Mouse (Mus musculus): Measurements from ENCODE around the gene Agrp.

The Agrp gene

DNA sequence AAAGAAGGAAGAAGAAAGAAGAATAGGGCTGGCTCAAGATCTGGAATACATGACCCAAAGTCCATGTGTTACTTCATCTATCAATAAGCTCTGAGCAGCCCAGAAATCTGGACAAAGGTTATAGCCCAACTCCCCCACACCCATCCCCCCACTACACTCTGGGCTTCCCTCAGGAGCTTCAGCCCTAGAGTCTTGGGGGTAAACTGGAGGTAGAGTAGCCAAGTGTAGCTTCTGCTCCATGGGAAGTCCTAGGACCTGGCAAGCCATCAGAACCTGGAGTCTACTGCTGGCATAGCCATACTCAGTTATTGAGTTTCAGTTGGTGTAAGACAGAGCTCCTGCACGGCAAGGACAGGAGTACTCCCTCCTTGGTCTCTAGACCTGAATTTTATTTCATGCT is 87.7 kb downstream of the Agrp start:
- no peak for DNase-seq (ENCODE audit: low read depth, low spot score)

DNA sequence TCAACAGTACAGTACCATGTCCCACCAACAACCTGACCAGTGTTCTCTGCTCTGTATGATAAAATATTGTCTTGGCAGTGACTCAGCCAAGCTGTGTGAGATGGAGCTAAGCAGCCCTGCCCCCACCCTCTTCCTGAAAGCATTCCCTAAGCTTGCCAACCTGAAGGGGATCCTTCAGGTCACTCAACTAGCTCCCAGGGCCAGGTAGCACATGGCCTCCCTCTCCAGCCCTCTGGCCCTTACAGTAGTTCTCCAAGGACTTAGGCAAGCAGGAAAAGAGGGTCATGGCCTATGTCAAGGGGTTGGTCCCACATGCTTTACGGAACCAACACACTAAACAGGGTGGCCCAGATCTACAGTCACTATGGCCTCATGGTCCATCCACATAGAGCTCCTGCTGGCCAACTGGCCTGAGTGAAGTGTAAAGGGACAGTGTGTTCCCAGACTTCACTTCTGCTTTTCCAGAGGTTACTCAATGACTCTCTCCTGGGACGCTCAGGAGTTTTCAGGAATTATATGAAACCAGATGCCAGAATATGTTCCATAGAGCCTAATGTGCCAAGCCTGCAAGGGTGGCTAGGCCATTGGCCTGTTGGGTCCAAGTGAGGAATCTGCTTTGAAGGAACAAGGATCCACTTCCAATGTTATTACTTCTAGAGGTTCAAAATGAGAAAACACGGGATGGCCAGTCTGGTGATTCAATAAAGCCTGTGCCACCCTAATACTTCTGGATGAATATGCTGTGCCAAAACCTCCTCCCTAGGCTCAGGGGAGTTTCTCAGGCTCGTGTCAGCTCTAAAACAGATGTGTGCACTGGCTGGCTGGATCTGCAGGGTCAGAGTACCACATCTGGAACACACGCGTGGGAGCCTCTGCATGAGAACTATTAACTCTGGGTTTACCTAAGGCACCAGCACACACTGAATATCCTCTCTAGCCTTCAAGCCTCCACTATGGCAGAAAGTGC is 90.5 kb downstream of the Agrp start:
- no peak for DNase-seq (ENCODE audit: low read depth, low spot score)

DNA sequence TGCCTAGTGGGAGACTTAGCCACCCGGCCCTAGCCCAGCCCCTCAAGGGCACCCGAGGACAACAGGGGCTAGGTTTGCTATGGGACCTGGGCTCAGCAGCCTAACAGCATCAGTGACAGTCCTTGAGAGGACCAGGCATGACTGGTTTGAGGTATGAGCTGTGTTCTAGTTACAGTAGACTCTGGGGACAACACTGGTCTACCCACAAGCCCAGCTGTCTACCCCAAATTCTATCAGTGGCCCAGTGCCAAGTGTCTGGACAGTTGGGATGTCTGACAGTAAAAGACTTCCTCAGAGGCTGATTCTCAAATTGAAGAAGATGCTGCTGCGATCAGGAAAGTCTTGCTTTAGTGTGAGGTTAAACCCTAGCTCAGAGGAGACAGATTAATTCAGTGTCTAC is 91.9 kb downstream of the Agrp start:
- DNase-seq (ENCODE audit: low read depth, low spot score): no peak

DNA sequence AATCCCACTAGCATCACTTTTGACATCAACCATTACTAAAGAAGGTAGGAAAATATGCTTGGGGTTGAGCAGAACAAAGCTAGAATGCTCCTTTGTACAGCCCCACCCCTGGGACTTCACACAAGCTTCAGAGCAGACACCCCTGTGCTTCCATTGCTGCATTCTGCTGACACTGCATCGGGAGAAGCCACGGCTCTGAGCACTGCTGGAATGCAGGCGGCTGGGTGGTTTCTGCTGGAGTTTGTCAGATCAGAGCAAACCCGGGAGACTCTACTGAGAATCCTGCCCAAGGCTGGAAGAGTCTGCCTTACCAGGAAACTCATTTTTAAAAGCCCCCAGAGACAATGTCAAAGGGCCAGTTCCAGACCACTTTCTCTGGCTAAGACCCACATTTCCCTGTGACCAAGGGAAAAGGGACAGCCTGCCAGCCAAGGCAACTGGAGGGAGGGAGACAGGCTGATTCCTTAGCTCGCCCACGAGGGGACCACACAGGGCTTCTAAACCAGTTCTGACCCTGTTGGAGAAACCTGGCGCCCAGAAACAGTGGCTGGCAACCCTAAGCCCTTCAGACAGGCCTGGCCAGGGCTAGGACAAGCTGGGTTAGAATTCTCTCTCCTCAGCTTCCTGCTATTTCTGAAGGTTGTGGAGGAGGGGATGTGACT is 92.5 kb downstream of the Agrp start:
- DNase-seq (ENCODE audit: low read depth, low spot score): no peak

DNA sequence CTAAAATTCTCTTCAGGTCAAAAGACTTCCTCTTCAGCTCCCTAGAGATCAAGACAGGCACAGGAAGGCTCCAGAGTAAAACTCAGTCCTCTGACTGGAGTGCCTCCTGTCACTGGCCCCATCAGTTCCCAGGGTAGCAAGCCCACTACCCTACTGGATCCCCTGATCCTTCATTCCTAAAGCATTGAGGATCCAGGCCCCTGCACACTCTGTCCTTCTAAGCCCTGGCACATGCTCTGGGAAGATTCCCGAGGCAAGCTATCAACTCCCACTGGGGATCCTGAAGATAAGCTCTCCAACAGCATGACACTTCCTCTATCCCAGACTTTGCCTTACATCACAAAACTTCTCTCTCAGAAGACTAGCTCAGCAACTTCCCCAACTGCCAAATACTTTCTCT is 93.5 kb downstream of the Agrp start:
- no peak for DNase-seq (ENCODE audit: low read depth, low spot score)

DNA sequence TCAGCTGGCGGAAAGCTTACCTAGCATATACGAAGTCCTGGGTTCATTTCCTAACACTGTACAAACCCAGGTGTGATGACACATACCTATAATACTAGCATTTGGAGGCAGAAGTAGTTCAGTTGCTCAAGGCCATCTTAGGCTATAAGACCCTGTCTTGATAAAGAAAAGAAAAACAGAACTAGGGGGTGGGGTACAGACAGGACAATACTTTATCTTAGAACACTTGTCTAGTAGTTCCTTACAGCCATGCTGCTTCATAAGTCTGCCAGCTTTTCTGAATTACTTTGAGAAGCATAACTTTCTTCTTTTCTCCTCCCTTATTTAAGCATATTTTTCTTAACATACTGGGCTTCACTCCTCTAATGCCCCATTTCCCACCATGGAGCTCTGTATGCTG is 94.4 kb downstream of the Agrp start:
- DNase-seq (ENCODE audit: low read depth, low spot score): no peak

DNA sequence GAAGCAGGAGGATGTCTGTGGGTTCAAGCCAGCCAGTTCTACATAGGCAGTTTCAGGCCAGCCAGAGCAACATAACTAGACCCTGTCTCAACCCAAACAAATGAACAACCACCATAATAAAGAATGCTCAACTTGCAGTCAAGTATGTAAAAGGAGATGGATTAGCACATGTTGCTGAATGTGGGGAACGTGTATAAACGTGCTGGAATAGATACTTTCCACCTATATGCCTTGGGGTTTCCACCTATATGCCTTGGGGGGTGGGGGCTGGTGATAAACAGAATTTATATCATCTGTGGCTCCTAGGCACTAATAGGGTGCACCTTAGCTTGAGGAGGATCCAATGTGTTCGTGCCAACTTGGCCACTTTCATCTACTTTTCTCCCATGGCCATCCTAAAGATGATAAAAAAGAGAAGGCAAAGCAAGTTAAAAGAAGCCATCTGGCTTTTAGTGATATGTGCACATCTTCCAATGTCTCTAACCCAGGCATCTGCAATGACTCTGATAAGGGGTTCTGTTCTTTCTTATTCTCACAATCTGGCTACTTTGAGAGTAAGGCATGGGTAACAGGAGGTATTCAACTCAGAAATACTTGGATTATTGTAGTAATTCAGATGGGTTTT is 95.0 kb downstream of the Agrp start:
- no peak for DNase-seq (ENCODE audit: low read depth, low spot score)

DNA sequence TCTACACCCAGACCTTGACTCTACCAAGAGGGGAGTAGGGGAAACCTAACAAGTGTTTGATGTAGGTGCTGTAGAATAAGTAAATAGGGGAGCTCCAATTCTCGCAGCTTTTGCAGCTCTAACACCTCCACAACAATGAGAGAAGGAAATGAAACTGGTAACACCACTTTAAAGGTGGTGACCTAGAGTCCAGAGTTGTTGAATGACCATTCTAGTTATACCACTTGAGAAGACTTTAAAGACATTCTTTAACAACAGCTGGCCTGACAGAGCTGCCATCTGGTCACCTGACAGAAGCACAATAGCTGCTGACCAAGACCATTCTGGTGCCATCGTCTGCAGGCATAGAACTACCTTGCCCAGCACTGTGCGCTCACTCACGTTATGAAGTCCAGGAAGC is 98.3 kb downstream of the Agrp start:
- no peak for DNase-seq (ENCODE audit: low read depth, low spot score)

DNA sequence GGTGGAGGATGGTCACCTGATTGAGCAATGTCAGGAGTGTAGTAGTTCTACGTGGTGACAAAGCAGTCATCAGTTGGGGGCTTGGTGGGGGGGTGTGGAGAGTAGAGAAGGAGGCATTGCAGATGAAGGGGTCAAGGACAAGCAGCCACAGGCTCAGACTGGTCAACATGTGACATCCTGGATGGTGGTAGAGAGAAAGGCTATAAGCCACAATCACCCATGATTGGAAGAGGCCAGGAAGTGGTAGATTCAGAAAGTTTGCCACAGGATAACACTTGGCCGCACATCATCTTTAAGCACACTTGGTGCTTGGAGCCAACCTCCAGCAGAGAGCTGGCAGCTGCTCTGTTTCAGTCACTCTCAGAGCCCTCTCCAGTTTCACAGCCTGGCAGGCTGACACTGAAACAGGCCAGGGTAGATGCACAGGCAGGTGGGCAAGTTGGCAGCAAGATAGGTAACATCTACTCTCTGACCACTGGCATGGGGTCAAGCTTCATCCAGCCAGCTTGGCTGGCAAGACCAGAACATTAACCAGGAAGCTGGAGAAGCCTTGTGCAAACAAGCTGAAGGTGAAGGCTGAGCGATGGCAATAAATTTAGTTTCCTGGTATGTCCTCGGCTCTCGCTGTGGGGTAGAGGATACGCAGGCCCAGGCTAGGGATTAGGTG is 100.0 kb downstream of the Agrp start:
- no peak for DNase-seq (ENCODE audit: low read depth, low spot score)

DNA sequence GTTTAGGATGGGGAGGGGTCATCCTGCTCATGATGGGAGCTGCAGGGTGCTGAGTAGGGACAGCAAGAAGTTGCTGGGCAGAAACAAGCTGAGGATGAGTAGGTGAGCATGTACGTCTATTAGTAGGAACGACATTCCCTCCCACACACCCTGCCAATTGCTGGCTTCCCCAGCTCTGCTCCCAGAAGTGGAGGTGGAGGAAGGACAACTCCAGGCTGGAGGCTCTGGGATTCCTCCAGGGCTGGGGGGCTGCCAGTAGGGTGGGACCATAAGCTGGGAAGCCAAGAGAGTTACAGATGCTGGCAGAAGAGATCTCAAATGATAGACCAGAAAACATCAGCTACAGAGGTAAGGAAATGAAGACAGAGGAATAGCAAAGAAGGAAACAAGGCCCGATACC is 100.6 kb downstream of the Agrp start:
- DNase-seq (ENCODE audit: low read depth, low spot score): no peak

DNA sequence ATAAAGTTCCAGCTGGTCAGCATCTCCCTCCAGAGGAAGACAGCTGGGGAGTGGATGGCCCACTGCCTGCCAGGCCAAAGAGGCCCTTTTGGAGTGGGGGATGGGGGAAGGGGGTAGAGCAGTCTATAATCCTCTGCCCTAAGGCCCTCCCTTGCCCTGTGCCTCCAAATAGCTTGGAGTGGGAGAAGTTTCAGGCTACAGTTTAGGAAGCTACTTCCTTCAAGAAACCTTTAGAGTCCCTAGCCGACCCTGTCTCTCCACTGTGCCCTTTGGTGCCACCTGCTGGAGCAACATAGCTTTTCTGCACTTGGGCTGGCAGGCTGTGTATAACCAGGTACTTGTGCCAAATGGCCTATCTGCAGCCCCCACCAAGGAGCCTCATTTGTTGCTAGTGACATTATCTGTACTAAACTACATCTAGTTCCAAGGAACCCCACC is 103.3 kb downstream of the Agrp start:
- no peak for DNase-seq (ENCODE audit: low read depth, low spot score)

DNA sequence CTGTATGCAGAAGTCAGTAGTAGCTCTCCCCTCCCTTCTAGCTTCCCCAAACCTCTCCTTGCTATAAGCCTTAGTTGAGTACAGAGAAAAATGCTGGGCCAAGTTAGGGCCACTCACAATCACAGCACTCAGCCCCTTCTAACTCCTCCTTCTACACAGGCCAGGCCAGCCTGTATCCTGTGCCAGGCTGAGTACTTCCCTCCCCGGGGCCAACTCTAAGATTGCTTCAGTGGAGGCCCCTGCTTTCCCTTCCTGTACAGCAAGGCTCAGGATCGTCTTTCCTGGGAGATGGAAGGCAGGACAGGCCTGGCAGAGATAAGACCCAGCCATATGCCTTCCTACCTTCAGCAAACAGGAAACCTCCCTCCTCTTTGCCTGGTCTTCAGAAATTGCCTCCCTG is 103.8 kb downstream of the Agrp start:
- no peak for DNase-seq (ENCODE audit: low read depth, low spot score)

DNA sequence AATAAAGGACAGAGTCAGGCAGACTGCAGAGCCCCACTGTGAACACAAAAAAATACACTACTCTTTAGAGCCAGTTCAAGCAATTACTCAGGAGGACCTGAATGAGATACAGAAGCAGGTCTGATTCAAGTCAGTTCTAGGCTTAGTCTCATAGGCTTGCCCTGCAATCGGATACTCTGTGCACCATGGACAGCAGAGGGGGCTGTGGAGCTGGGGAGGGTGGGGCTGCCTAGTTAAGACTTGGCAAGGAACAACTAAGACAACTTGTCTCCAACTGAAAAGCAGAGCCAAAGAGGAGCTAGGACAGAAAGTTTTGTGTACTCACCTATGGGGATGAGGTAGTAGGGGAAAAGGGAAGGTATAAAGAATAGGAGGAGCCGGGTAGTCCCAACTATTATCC is 105.4 kb downstream of the Agrp start:
- DNase-seq (ENCODE audit: low read depth, low spot score): no peak

DNA sequence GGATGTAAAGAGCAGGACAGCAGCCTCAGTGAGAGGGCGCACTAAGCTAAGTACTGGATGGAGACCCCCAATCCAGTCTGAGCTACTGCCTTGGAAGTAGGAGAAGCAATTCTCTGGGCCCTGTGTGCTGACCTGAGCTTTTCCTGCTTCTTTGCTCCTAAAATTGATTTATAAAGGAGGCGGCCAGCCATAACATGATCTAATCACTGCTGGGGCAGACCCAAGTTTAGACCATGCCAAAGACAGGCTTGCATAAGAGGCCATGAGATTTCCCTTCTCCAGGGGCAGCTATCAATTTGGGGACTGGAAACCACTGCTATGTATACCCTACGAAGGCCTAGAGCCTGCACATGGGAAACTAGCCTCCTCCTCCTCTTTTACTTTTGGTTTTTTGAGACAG is 107.9 kb downstream of the Agrp start:
- no peak for DNase-seq (ENCODE audit: low read depth, low spot score)

DNA sequence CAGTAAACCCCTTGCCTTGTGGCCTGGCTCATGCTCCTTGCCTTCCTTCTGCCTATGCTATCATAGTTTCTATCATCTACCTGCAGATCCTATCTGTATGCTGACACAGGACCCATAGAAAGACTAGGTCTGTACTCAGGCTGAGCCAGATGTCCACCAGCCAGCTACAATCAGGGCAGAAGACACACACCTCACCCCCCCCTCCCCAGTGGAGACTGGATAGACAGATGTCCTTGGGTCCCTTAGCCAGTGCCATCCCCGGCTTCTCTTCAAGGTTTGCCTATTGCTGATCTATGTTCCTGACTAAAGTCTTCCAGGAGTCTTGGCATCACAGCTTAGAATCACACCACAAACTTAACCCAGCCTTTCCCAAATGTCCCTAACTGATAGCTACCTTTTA is 109.0 kb downstream of the Agrp start:
- DNase-seq (ENCODE audit: low read depth, low spot score): no peak

DNA sequence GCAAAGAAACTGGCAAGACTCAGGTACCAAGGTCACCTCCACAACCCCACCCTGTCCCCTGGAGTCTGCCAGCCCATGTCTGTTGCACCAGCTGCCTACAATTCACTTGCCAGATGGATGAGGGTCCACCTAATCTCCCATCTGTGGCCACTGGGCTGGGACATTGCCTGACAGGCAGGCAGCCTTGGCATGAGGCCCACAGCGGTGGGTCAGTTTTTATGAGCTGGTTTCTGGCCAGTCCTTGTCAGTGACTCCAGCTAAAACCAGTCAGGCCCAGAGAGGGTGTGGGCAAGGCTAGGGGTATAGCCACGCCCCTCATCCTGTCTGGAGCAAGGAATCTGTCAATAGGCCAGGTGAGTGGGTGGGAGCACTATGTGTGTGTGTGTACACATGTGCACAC is 110.1 kb downstream of the Agrp start:
- DNase-seq (ENCODE audit: low read depth, low spot score): no peak

DNA sequence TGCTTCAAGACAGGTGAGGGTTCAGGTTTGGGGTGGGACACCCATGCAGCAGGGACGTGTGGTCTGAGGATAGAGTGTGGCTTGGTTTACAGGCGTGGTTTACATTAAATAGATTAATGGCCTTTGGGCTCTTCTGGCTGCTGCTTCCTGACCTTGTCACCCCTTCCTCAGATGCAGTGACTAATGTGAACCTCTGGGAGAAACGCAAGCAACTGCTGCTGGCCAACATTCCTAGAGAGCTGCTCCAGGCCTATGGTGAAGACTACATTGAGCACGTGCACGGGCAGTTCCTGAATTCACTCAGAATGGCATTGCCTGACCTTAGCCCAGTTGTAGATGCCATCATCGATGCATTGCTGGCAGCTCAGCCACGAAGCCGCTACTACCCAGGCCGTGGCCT is 114.3 kb downstream of the Agrp start:
- DNase-seq (ENCODE audit: low read depth, low spot score): no peak

DNA sequence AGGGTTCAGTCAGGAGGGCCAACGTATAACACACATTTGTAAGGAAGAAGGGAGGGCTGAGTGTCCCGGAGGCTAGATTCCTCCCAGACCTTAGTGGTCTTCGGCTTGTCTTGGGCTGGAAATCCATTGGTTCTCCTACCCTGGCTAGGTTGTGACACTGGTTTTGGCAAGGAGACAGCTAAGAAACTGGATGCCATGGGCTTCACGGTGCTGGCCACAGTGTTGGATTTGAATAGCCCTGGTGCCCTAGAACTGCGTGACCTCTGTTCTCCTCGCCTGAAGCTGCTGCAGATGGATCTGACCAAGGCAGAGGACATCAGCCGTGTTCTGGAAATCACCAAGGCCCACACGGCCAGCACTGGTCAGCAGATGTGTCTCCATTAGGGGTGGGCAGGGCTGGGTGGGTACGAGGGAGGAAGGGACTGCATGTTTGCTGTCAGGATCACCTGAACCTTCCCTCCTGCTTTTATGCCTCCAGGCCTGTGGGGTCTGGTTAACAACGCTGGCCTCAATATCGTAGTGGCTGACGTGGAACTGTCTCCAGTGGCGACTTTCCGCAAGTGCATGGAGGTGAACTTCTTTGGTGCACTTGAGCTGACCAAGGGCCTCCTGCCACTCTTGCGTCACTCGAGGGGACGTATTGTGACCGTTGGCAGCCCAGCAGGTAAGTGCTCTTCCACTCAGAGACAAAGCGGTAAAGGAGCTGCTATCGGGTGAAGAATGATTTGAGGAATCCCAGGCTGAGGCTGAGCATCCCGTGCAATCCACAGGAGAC is 115.0 kb downstream of the Agrp start:
- DNase-seq (ENCODE audit: low read depth, low spot score): no peak

DNA sequence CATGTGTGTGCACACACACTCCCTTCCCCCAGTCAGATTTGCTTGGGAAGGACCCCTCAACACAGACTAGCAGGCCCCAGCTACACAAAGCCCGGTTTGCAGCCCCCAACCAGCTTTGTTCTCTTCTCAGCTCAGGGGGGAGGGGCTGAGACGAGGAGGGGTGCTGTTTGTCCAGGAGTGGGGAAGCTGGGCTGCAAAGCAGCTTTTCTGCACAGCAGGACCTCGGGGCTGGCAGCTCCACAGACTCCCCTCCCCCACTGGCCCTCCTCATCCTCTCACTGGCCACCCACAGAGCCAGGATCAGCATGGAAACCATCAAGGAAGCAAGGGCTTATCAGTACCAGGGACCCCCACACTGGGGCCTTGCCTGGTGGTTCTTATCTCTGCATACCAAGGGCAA is 116.1 kb downstream of the Agrp start:
- no peak for DNase-seq (ENCODE audit: low read depth, low spot score)

DNA sequence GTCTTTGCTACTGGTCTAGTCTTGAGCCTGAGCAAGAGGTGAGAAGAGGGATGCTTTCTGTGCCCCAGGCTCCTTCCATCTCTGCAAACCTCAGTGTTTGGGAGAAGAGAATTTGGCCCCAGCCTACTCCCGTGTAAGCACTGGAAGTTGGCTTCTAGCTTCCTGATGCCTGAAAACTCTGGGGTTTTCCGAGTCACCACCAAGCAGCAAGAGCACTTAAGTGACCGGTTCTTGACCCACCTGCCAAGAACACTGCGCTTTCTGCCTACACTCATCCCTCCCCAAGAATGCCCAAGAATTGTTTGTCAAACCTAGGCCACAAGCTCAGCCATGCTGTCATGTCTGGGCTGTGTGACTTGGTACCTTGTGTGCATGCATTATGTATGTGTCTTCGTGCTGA is 116.7 kb downstream of the Agrp start:
- no peak for DNase-seq (ENCODE audit: low read depth, low spot score)

DNA sequence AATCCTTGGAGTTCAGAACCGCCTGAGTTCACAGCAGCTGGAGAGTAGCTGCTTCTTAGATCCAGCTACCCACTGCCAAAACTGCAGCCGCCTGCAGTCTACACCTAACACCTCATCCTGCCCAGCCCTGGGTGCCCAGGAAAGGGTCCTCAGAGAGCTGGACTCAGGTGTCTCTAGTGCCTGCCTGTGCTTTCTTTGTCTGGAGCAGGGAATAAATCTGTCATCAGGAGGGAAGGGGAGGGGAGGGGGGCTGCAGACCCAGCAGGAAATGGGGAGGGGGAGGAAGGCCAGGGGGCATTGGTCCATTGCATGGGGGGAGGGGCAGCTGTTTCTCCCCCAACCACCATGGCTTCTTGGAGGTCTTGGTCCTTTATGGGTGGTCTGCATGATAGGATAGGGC is 117.6 kb downstream of the Agrp start:
- DNase-seq (ENCODE audit: low read depth, low spot score): no peak
